In the genomic region with DNA sequence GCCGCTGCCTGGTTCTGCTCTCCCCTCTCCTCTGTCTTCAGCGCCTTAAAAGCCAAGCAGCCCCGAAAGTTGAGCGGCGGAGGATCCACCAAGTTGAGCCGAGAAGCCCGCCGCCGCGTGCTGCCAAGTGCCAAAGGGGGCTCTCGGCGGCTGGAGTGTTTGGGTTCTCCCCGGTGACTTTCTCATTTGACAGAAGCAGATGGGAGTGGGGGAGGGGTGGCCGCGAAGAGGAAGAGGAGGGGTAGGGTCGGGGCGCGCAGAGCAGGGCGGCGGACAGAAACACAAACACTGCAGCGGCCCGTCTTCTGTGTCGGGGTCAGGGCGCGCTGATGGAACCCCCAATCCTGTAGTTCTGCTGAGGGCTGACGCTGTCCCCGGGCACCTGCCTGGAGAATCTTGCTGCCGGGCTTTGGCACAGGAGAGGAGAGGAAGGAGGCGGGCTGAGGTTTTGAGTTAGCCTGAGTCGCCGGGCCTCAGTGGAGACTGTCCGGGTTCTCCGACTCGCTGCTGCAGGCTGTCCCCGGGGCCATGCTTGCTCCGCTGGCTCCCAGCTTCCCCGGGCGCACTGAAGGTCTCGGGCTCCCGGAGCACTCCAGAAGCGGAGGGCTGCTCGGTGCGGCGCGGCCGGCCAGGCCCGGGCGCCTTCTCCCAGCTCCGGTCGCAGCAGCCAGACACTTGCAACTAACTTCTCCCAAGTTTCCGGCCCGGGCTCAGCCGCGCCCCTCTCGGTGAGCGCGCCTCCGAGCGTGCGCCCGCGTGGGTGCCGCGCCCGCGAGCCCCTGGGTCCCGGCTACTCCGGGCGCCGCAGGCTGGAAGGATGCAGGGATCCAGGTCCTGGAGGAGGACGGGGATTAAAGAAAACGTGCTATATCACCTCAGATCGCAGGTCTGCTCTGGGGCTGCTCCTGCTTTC, we compare ENCODE assay signal across 8 mouse cellular contexts. TPM values are rescaled to one million over a fixed set of nuclear protein-coding genes. Genes with fewer than 3 reads are reported as not detected.
DNase-seq lines count a peak whose midpoint lies in the region; ATAC-seq and TF ChIP-seq lines count a peak whose summit lies in the region.

No protein-coding gene starts in this region.

- H3K79me2 ChIP-seq in heart, adult 2 months (replicated peaks; ENCODE audit: control insufficient read depth, insufficient read depth, low read length): no peaks in the 10 kb centered on the region

- no peaks in the 10 kb centered on the region for H3K4me1 ChIP-seq in heart, adult 2 months (ENCODE audit: control insufficient read depth, insufficient read depth, low read length)
- H3K4me1 ChIP-seq in kidney, embryonic 14.5 days (ENCODE audit: control insufficient read depth, insufficient read depth, low read length): peaks cover 21% of the 10 kb centered on the region

- intact Hi-C loops in heart, adult 2 months (cut with DNase I): loop anchor here (5.0 kb wide), 1 partner anchor 59 kb away; no protein-coding TSS in a partner anchor

- 0 out of 2 replicates have a peak, but pooled peaks have one; percentile 7 for ATAC-seq in cerebellum, adult (ENCODE audit: insufficient number of reproducible peaks, low FRiP score, low TSS enrichment)
- ATAC-seq in kidney, embryonic 14.5 days (ENCODE audit: low FRiP score, low TSS enrichment): peak; percentile 64

- TF ChIP-seq EP300 in heart, adult 2 months (IDR thresholded peaks at IDR 0.05; ENCODE audit: insufficient read depth, low read depth, low read length): no peak

- H3K4me2 ChIP-seq in kidney, embryonic 14.5 days (replicated peaks; ENCODE audit: low read depth, low read length): peak overlapping the region; percentile 94

- TF ChIP-seq POLR2A in heart, adult 2 months (IDR thresholded peaks at IDR 0.05; ENCODE audit: insufficient read depth, low read depth, low read length): no peak

- H3K9me3 ChIP-seq in kidney, embryonic 14.5 days (ENCODE audit: control insufficient read depth, low read length): no peaks in the 10 kb centered on the region

- peaks cover 43% of the 10 kb centered on the region for H3K27me3 ChIP-seq in heart, adult 2 months (ENCODE audit: control insufficient read depth, insufficient read depth, low read length)
- H3K27me3 ChIP-seq in kidney, embryonic 14.5 days (ENCODE audit: control insufficient read depth, insufficient read depth, low read length): peaks cover 84% of the 10 kb centered on the region

- WGBS in heart, adult 2 months: 1% methylated on average over 70 of the region's 73 CpGs
- WGBS in kidney, embryonic 14.5 days: under 1% methylated on average over 70 of the region's 73 CpGs

- TF ChIP-seq CTCF in heart, adult 2 months (IDR thresholded peaks at IDR 0.05): 0 out of 2 replicates have a peak, but pooled peaks have one; percentile 2

- DNase-seq in cerebellum, postnatal 36 days: no peak
- DNase-seq in spleen, postnatal 10 days (ENCODE audit: low spot score in 2 of 2): peak; percentile 11 to 23
- no peak for DNase-seq in spleen, adult 12 weeks (ENCODE audit: low spot score)
- peak; percentile 45 to 66 for DNase-seq in heart, adult 2 months
- peak; percentile 64 for DNase-seq in mesoderm, embryonic 11.5 days (ENCODE audit: low read depth, low spot score)
- peak; percentile 19 to 27 for DNase-seq in thymus, postnatal 36 days

- H3K9ac ChIP-seq in heart, adult 2 months (ENCODE audit: low read depth, low read length): no peak overlapping the region
- peak overlapping the region; percentile 40; the same call in 1 of the 2 replicates for H3K9ac ChIP-seq in kidney, embryonic 14.5 days (ENCODE audit: low read depth, low read length)

- no peak overlapping the region for H3K27ac ChIP-seq in heart, adult 2 months
- H3K27ac ChIP-seq in kidney, embryonic 14.5 days (ENCODE audit: low read depth, low read length): no peak overlapping the region

- H3K4me3 ChIP-seq in heart, adult 2 months: peak overlapping the region; percentile 52
- peak overlapping the region; percentile 52 for H3K4me3 ChIP-seq in kidney, embryonic 14.5 days (ENCODE audit: low read length)

- no peaks in the 10 kb centered on the region for H3K36me3 ChIP-seq in heart, adult 2 months (ENCODE audit: control insufficient read depth, insufficient read depth, low read length)
- H3K36me3 ChIP-seq in kidney, embryonic 14.5 days (ENCODE audit: control insufficient read depth, insufficient read depth, low read length): no peaks in the 10 kb centered on the region

RNA-seq across cellular contexts. Expression of gene Sox21, which starts 0.6 kb away (rescaled TPM):
- total RNA-seq in heart, adult 2 months (2021): not detected
- 0.21 TPM in 1 of 2 replicates, not detected in the other for polyA plus RNA-seq in heart, adult 2 months (2012; rRNA removed)
- polyA plus RNA-seq in kidney, embryonic 14.5 days (2014; fragmentation: Nextera tagmentation; extraction: Ambion mirVana): 0.09 TPM in 1 of 2 replicates, not detected in the other

RNA-seq across cellular contexts. Expression of gene Gm9376, which starts 30.5 kb away (rescaled TPM):
- not detected for total RNA-seq in heart, adult 2 months (2021)
- polyA plus RNA-seq in heart, adult 2 months (2012; rRNA removed): not detected in 2 replicates
- not detected in 2 replicates for polyA plus RNA-seq in kidney, embryonic 14.5 days (2014; fragmentation: Nextera tagmentation; extraction: Ambion mirVana)

Comparison
In these comparisons a context has a peak if more than half of its experiments do, and no peak if none do; other contexts are left out.
1. DNase-seq: peak in spleen, postnatal 10 days (2 of 2), heart, adult 2 months (2 of 2), mesoderm, embryonic 11.5 days (single experiment) and thymus, postnatal 36 days (2 of 2); none in cerebellum, postnatal 36 days (0 of 2) and spleen, adult 12 weeks (single experiment).